22 mouse cellular contexts compared by ENCODE assay signal in the genomic region with DNA sequence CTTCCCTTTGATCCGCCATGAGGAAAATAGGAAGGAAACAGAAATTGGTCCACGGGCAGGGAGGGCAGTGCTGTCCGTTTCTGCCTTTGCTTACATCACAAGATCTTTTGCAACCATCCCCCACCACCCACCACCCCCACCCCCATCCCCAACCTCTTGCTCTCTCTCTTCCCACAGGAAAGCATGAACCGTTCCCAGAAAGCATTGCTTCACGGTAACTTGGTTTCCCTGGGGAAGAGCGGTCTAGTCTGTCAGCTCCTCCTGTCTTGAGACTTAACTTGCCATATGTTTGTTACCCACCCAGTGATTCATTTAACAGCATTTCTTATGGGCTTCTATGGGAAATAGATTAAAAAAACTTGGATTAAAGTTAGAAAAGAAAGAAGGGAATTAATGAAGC.
"Had no signal": no experiment of that assay in that cellular context is flagged by ENCODE, and none has a peak within 500 bp of the region (broad histone marks: within the 10 kb centered on the region; RNA-seq: fewer than 3 reads in every experiment).

No protein-coding gene starts in this region.

- H3K9me3 ChIP-seq: heart, embryonic 10.5 days; heart, embryonic 12.5 days; hindbrain, embryonic 13.5 days; hindbrain, embryonic 15.5 days; limb, embryonic 13.5 days; limb, embryonic 15.5 days; liver, embryonic 12.5 days had no signal

- H3K4me3 ChIP-seq: heart, embryonic 10.5 days; heart, embryonic 12.5 days; hindbrain, embryonic 13.5 days; hindbrain, embryonic 15.5 days; limb, embryonic 13.5 days; limb, embryonic 15.5 days; liver, embryonic 12.5 days had no signal

- ATAC-seq: forebrain, postnatal 0 days; hindbrain, postnatal 0 days; intestine, embryonic 16.5 days; liver, embryonic 12.5 days had no signal

- H3K4me1 ChIP-seq: hindbrain, embryonic 15.5 days; limb, embryonic 13.5 days; limb, embryonic 15.5 days; liver, embryonic 12.5 days had no signal

- H3K27me3 ChIP-seq: heart, embryonic 12.5 days; hindbrain, embryonic 15.5 days; limb, embryonic 13.5 days; limb, embryonic 15.5 days; liver, embryonic 12.5 days had no signal

- H3K36me3 ChIP-seq: heart, embryonic 10.5 days; heart, embryonic 12.5 days; hindbrain, embryonic 13.5 days; hindbrain, embryonic 15.5 days; limb, embryonic 13.5 days; limb, embryonic 15.5 days; liver, embryonic 12.5 days had no signal

- DNase-seq: forebrain, postnatal 0 days; gastrocnemius, postnatal 14 days; gastrocnemius, postnatal 36 days; heart, adult 18-20 months; heart, postnatal 10 days; heart, postnatal 36 days; kidney, adult 11 months; kidney, adult 8-10 months; kidney, postnatal 14 days; layer of hippocampus, adult 9-11 months; layer of hippocampus, postnatal 36 days; left cerebral cortex, postnatal 4 days had no signal

- H3K9ac ChIP-seq: forebrain, postnatal 0 days; heart, embryonic 12.5 days; hindbrain, embryonic 13.5 days; hindbrain, embryonic 15.5 days; limb, embryonic 13.5 days; limb, embryonic 15.5 days; liver, embryonic 12.5 days; liver, embryonic 14.5 days had no signal

- H3K27ac ChIP-seq: heart, embryonic 10.5 days; hindbrain, embryonic 13.5 days; hindbrain, embryonic 15.5 days; hindbrain, postnatal 0 days; limb, embryonic 13.5 days; limb, embryonic 15.5 days; liver, embryonic 12.5 days; liver, embryonic 14.5 days had no signal

- H3K4me2 ChIP-seq: heart, embryonic 12.5 days; hindbrain, embryonic 13.5 days; hindbrain, embryonic 15.5 days; limb, embryonic 13.5 days; limb, embryonic 15.5 days; liver, embryonic 12.5 days had no signal
